Mouse (Mus musculus) liver, embryonic 14.5 days (tissue): ENCODE measurements at regions not wholly inside any gene's neighbourhood (a gene's known extent, or its start where the extent isn't known, plus 50 kb on each side); places are given as distances from the start of the nearest gene placed in this dataset.

Experiments used
- CTCF ChIP-seq: IDR thresholded peaks from 2 replicates; pipeline ENCODE4 v1.5.1; 2016; ENCODE audit warnings: antibody characterized with exemption, low read depth, control low read depth
- EP300 ChIP-seq: IDR thresholded peaks from 2 replicates; pipeline ENCODE4 v1.6.1; 2016; ENCODE audit warnings: antibody characterized with exemption, low read depth

GRCm38 (mm10) chr13:102326544-102326943, 366.8 kb upstream of the Cd180 start:
- no peak for TF ChIP-seq CTCF
- TF ChIP-seq EP300: no peak
